Mouse (Mus musculus) neural tube, embryonic 15.5 days (tissue): ENCODE measurements around the gene Kin. TPM values are rescaled to one million over a fixed set of nuclear protein-coding genes. Genes with fewer than 3 reads are reported as not detected.

Experiments
- ATAC-seq: fragments of 200-750 bp; cut with Nextera tagmentation; 2 replicates; pipeline ENCODE4 v1.8.0; 2017; ENCODE audit warnings: mild to moderate bottlenecking, moderate TSS enrichment, moderate library complexity; ENCODE audit not compliant: low FRiP score
- H3K27ac ChIP-seq: fragments of 300-500 bp; sonication (generic); replicated peaks from 2 replicates; pipeline ENCODE4 v1.5.1; 2015; ENCODE audit warnings: mild to moderate bottlenecking, inconsistent platforms
- H3K27me3 ChIP-seq: fragments of 300-500 bp; sonication (generic); replicated peaks from 2 replicates; pipeline ENCODE4 v1.6.1; 2015; ENCODE audit warnings: inconsistent platforms
- H3K36me3 ChIP-seq: fragments of 300-500 bp; sonication (generic); 2 replicates; pipeline ENCODE4 v1.6.1; 2015; ENCODE audit warnings: inconsistent platforms
- H3K4me1 ChIP-seq: fragments of 300-500 bp; sonication (generic); 2 replicates; pipeline ENCODE4 v1.6.1; 2015; ENCODE audit warnings: inconsistent platforms
- H3K4me2 ChIP-seq: fragments of 300-500 bp; sonication (generic); 2 replicates; pipeline ENCODE4 v1.6.1; 2015; ENCODE audit warnings: inconsistent platforms, mild to moderate bottlenecking, moderate library complexity
- H3K4me3 ChIP-seq: fragments of 300-500 bp; sonication (generic); replicated peaks from 2 replicates; pipeline ENCODE4 v1.5.1; 2015; ENCODE audit warnings: mild to moderate bottlenecking, inconsistent platforms
- H3K9ac ChIP-seq: fragments of 300-500 bp; sonication (generic); replicated peaks from 2 replicates; pipeline ENCODE4 v1.6.1; 2015; ENCODE audit warnings: mild to moderate bottlenecking, inconsistent platforms
- H3K9me3 ChIP-seq: fragments of 300-500 bp; sonication (generic); replicated peaks from 2 replicates; pipeline ENCODE4 v1.6.1; 2016; ENCODE audit warnings: inconsistent platforms
- WGBS: fragments of 180-500 bp; shearing (Covaris S2); methylation state at CpG from one replicate; pipeline ENCODE4 v1.1.7; 2015; ENCODE audit warnings: mixed read lengths; 5-methylcytosine and 5-hydroxymethylcytosine counted together
- polyA plus RNA-seq: library from polyadenylated mRNA; unstranded; fragments of >200 nt; fragmentation: Nextera tagmentation; extraction: Ambion mirVana; gene quantifications from 2 replicates; pipeline ENCODE4 v1.2.1, GENCODE M21; 2015

Gene Kin
- polyA plus RNA-seq = 26.9 and 30.7 TPM in 2 replicates

DNA sequence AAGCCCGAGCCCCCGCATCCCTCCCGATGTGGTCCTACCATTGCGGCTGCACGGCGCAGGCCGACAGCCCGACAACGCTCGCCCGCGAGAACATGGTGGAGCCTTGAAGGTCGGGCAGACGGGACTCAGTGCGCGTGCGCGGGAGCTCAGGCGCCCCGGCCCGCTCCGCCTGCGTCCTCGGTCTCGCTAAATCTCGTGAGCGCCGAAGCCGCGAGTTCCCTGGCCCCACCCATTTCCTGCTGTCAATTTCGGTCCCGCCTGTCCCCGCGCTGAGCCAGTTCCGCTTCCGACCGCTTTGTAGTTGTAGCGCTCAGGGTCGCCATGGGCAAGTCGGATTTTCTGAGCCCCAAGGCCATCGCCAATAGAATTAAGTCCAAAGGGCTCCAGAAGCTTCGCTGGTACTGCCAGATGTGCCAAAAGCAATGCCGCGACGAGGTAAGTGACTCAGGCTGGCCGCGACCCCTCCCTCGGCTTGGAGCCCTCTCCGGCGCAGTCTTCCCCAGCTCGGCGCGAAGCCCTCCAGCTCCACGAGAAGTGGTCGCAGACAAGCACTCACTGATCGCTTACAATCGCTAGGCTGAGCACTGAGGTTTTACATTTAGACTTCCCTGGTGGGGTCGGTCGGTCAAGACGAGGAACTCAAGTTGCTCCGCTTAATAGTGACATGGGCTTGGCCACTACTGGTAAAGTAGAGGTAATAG is at the start of gene Kin, which contains the start of gene Atp5c1:
TSS of gene Kin (plus strand) at position 284 of the 701 bp plus-strand sequence.
TSS of gene Atp5c1 (minus strand) at position 201 of the 701 bp plus-strand sequence.
- Histone ChIP-seq H3K4me3 (peak within 1 kb of the TSS; percentile 63), H3K36me3 (peaks cover 6% of the 10 kb centered on the region; the same call in 1 of the 2 replicates), H3K4me2 (peak within 1 kb of the TSS; percentile 73), H3K4me1 (peaks cover 42% of the 10 kb centered on the region), H3K27me3 (no peaks in the 10 kb centered on the region), H3K9me3 (no peaks in the 10 kb centered on the region), H3K9ac (peak within 1 kb of the TSS; percentile 99), H3K27ac (peak within 1 kb of the TSS; percentile 96)
- under 1% methylated on average over 61 of the region's 61 CpGs for WGBS
- ATAC-seq = peak; percentile 97

DNA sequence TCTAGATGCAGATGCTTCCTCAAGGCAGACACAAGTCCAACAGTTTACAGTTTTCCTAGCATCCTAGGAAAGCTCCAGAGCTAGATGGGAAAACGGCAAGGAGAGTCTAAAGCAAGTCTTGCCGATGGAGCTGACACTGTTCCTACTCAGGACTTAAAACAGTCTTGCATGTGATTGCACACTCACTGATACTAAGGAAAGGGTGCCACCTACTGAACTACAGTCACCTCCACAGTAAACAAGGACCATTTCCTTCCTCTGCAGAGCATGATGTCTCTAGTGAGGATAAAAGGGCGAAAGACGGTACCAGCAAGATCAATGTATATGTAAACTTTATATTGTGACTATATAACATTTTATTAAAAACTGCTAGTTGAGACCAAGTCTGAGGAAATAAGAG is 46.7 kb upstream of the Kin start:
- Histone ChIP-seq H3K27ac (no peak overlapping the region), H3K9me3 (no peaks in the 10 kb centered on the region), H3K4me2 (no peak overlapping the region), H3K4me1 (no peaks in the 10 kb centered on the region), H3K36me3 (no peaks in the 10 kb centered on the region), H3K4me3 (no peak overlapping the region), H3K9ac (no peak overlapping the region), H3K27me3 (no peaks in the 10 kb centered on the region)
- ATAC-seq = no peak
- WGBS = 67% methylated on average over 4 of the region's 4 CpGs

DNA sequence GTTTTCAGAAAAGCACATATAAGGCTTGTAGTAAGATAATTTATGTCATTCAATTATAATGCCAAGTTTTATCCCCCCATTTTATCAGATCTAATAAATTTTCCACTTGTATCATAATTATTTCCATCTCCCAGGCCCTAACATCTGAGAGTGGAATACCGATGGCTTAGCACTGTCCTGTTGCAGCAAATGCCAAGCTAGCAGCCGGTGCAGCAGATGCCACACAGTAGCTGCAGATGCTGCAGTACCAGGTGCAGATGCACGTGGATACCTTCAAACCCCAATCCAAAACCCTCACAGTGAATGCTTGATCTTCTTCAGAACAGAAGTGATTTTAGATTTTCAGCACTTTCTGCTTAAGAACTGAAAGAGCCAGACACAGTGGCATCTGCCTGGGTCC is 45.4 kb upstream of the Kin start:
- Histone ChIP-seq H3K9ac (no peak overlapping the region), H3K27me3 (no peaks in the 10 kb centered on the region), H3K4me3 (no peak overlapping the region), H3K4me1 (no peaks in the 10 kb centered on the region), H3K27ac (no peak overlapping the region), H3K9me3 (no peaks in the 10 kb centered on the region), H3K4me2 (no peak overlapping the region), H3K36me3 (peaks cover 2% of the 10 kb centered on the region; the same call in 1 of the 2 replicates)
- WGBS = 76% methylated on average over 3 of the region's 3 CpGs
- no peak for ATAC-seq

DNA sequence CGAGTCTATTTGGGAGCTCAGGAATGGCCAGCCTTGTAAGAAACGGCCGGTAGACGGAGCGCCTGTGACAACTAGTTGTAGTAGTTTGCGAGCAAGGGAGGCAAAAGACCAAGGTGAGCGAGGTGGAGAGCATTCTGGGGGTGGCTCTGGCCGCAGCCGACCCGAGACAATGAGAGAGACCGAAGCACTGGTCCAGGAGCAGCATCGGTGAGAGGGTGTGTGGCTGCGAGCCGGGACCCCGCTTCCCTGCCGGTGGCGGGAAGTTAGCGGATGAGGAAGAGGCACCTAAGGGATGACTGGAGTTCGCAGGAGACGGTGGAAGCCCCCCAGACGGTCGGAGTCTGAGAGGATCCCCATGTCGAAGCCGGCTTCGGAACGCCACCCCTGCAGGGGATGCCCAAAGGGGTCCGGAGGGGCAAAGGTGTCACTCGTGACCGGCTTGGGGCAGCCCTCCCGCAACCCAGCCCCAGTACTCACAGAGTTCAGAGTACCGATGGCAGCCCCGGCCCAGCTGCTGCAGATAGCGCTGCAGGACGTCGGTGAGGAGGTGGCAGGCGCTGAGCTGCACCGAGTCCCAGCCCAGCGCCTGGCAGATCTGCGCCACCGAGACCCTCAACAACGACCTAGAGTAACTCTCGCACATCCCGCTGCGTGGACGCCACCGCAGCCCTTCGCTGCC is 32.5 kb upstream of the Kin start:
- Histone ChIP-seq H3K4me1 (peaks cover 20% of the 10 kb centered on the region), H3K27ac (peak overlapping the region; percentile 76), H3K36me3 (no peaks in the 10 kb centered on the region), H3K9ac (peak overlapping the region; percentile 76), H3K4me3 (peak overlapping the region; percentile 93), H3K27me3 (no peaks in the 10 kb centered on the region), H3K4me2 (peak overlapping the region; percentile 87), H3K9me3 (no peaks in the 10 kb centered on the region)
- ATAC-seq = peak; percentile 79
- 0% methylated on average over 47 of the region's 47 CpGs for WGBS

DNA sequence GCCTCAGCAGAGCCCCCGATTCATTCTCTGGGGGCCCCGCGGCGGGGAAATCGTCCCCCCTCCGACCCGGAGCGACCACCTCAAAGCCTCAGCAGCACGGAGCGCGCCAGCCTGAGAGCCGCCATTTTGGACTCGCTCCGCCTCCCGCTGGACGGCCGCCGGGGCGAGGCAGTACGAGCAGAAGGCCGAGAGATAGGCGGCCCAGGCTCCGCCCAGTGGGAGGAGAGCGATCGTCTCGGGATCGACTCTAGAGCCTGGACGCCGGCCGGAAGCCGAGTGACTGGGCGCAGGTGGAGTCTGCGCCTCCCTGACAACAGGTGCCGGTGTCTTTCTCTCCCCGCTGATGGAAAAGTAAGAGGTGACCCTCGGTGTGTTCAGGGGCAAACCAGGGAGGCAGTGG is 31.9 kb upstream of the Kin start, which contains the start of gene Taf3:
TSS of gene Taf3 (minus strand) at position 136 of the 400 bp plus-strand sequence.
- Histone ChIP-seq H3K4me2 (peak within 1 kb of the TSS; percentile 87), H3K36me3 (no peaks in the 10 kb centered on the region), H3K4me1 (peaks cover 20% of the 10 kb centered on the region), H3K9me3 (no peaks in the 10 kb centered on the region), H3K9ac (peak within 1 kb of the TSS; percentile 76), H3K27ac (peak within 1 kb of the TSS; percentile 76), H3K4me3 (peak within 1 kb of the TSS; percentile 93), H3K27me3 (no peaks in the 10 kb centered on the region)
- ATAC-seq = peak; percentile 96
- whole genome bisulfite sequencing = under 1% methylated on average over 36 of the region's 36 CpGs

DNA sequence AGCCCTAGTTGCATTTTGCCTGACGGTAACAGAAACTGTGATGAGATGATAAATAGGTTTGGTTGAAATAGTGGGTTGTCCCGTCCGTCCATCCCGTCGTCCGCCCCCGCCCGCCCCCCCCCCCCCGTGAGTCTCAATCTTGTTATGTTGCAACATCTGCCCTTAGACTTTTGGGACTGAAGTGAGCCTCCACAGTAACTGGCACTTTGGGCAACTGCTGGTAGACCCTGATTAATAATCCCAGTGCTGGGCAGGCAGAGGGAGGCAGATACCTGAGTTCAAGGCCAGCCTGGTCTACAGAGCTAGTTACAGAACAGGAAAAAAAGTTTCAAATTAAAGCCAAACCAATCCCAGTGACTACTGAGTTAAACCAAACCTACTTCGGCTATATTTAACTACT is 30.9 kb upstream of the Kin start:
- 12% methylated on average over 10 of the region's 10 CpGs for WGBS
- no peaks in the 10 kb centered on the region for H3K9me3 ChIP-seq
- H3K27ac ChIP-seq = no peak overlapping the region
- no peaks in the 10 kb centered on the region for H3K27me3 ChIP-seq
- peaks cover 7% of the 10 kb centered on the region; the same call in 1 of the 2 replicates for H3K36me3 ChIP-seq
- peak overlapping the region; percentile 40 for H3K9ac ChIP-seq
- peak overlapping the region; percentile 93 for H3K4me3 ChIP-seq
- peaks cover 20% of the 10 kb centered on the region for H3K4me1 ChIP-seq
- H3K4me2 ChIP-seq = peak overlapping the region; percentile 87
- ATAC-seq = no peak

DNA sequence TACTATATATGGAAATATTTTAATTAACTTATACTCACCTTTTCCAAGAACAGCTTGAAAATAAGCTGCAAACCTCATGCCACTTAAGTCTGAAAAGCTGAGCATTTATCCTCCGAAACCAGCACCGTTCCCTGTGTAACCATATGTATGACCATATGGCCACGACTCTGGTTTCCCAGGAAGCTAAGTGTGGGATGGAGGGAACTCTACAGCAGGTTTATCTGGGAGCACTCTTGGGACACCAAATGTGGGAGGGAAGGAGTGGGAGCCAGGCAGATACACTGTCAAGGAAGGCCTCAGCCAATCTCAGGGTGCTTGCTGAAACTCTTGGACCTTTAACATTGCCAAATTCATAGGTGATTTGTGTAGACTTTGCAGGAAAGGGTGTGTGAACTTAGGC is 29.5 kb upstream of the Kin start:
- H3K4me3 ChIP-seq = no peak overlapping the region
- no peaks in the 10 kb centered on the region for H3K27me3 ChIP-seq
- peaks cover 21% of the 10 kb centered on the region for H3K36me3 ChIP-seq
- no peak overlapping the region for H3K4me2 ChIP-seq
- 86% methylated on average over 3 of the region's 3 CpGs for WGBS
- no peaks in the 10 kb centered on the region for H3K9me3 ChIP-seq
- no peak overlapping the region for H3K9ac ChIP-seq
- no peak for ATAC-seq
- H3K27ac ChIP-seq = no peak overlapping the region
- H3K4me1 ChIP-seq = peaks cover 20% of the 10 kb centered on the region

DNA sequence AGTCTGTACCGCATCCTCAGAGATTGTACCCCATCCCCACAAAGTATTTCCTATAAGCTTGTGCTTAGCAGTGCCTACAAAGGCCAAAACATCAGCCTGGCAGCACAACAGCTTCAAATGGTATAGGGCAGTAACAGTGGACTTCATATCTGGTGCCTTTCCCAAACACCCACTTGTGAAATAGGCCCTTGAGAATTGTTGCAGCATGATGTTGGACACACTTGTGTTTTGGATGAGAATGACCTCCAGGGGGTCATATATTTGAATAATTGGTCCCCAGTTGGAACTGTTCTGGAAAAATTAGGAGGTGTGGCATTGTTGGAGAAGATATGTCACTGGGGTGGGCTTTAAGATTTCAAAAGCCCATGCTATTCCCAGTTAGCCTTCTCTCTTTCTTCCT is 28.4 kb upstream of the Kin start:
- Histone ChIP-seq H3K9me3 (no peaks in the 10 kb centered on the region), H3K27me3 (no peaks in the 10 kb centered on the region), H3K4me2 (no peak overlapping the region), H3K9ac (no peak overlapping the region), H3K4me1 (peaks cover 14% of the 10 kb centered on the region), H3K27ac (no peak overlapping the region), H3K4me3 (no peak overlapping the region), H3K36me3 (peaks cover 29% of the 10 kb centered on the region)
- 92% methylated on average over 1 of the region's 1 CpGs for WGBS
- ATAC-seq = no peak

DNA sequence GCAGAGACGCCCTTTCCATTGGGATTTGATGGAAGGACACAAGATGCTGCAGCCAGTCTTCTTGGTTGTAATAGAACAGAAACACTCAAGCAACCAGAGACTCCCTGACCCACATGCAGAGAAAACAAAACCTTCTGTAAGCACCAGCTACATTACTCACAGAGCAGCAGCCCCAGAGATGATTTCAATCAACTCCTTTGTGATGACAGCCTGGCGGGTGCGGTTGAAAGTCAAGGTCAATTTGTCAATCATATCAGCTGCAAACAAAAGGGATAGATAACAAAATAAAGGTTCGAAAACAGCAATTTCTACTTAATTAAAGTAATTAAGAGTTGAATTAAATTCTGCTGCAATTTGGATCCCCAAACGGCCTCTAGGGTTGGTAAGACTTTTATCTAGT is 21.6 kb upstream of the Kin start:
- 91% methylated on average over 5 of the region's 5 CpGs for WGBS
- Histone ChIP-seq H3K36me3 (peaks cover 81% of the 10 kb centered on the region), H3K4me1 (no peaks in the 10 kb centered on the region), H3K9ac (no peak overlapping the region), H3K9me3 (no peaks in the 10 kb centered on the region), H3K27ac (no peak overlapping the region), H3K4me3 (no peak overlapping the region), H3K27me3 (no peaks in the 10 kb centered on the region), H3K4me2 (no peak overlapping the region)
- no peak for ATAC-seq

DNA sequence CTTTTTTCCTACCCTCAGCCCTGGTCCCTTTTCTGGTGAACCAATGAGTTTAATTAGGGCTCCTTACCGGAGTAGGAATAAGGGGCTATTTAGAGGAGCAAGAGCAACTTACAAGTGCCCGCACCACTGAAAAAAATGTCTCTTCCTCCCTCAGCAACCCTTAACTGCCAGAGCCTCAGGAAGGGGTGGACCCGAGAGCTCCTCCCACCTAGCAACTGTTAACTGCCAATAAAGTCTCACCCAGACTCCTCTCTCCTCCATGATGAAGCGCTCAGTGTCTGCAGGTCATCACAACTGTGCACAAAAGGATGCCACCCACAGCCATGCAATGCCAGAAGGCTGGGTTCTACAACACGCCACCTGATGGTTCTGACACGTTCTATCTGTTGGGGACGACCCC is 8.6 kb upstream of the Kin start:
- Histone ChIP-seq H3K9ac (no peak overlapping the region), H3K36me3 (peaks cover 19% of the 10 kb centered on the region), H3K27ac (no peak overlapping the region), H3K4me1 (peaks cover 14% of the 10 kb centered on the region), H3K9me3 (no peaks in the 10 kb centered on the region), H3K27me3 (no peaks in the 10 kb centered on the region), H3K4me3 (no peak overlapping the region), H3K4me2 (no peak overlapping the region)
- WGBS = 57% methylated on average over 7 of the region's 7 CpGs
- no peak for ATAC-seq

DNA sequence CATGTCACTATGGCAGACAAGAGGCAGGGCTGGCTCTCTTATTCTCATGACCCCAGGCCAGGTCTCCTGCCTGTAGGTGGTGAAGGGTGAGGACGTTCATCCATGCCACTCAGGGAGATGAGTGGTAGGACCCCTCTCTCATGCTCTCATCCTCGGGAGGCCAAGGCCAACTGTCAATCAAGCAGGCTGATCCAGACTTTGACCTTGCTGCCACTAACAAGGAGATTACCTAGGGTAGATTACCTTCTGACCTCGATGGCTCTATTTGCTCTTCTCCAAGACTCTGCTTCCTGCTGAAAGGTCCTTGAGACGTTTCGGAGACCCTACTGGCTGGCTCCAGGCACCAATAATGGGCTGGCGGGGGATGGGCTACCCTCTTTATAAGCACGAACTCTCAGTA is 5.9 kb upstream of the Kin start:
- H3K27ac ChIP-seq = no peak overlapping the region
- H3K4me2 ChIP-seq = no peak overlapping the region
- ATAC-seq = no peak
- 82% methylated on average over 7 of the region's 7 CpGs for WGBS
- H3K4me1 ChIP-seq = peaks cover 37% of the 10 kb centered on the region
- no peaks in the 10 kb centered on the region for H3K9me3 ChIP-seq
- no peak overlapping the region for H3K9ac ChIP-seq
- 0 out of 2 replicates have a peak, but pooled peaks cover 8% of the 10 kb centered on the region for H3K36me3 ChIP-seq
- H3K27me3 ChIP-seq = no peaks in the 10 kb centered on the region
- H3K4me3 ChIP-seq = no peak overlapping the region

DNA sequence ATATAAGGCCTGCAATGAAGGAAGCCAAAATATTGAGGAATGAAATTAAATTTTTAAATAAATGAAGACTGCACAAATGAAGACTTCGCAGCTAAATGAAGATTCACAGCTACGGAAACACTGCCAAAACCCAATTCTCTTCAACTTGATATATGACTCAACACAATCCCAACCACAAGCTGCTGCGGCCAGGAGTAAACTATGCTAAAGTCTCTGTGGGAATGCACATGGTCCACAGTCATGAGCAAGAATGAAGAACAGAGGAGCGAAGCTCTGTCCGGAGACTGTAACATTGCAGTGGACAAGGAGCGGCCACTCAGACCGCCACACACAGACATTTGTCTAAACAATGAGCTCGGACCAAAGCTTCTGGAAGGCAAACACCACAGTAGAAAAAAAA is 3.7 kb upstream of the Kin start:
- Histone ChIP-seq H3K27me3 (no peaks in the 10 kb centered on the region), H3K36me3 (0 out of 2 replicates have a peak, but pooled peaks cover 8% of the 10 kb centered on the region), H3K4me2 (no peak overlapping the region), H3K27ac (no peak overlapping the region), H3K4me1 (peaks cover 43% of the 10 kb centered on the region), H3K9ac (no peak overlapping the region), H3K9me3 (no peaks in the 10 kb centered on the region), H3K4me3 (no peak overlapping the region)
- ATAC-seq = no peak
- 81% methylated on average over 8 of the region's 8 CpGs for WGBS
